In genomic region chr1:105923001-105923400, GRCm38 (mm10) we compare ENCODE assay signal across 9 mouse cellular contexts.
"Had no signal": no experiment of that assay in that cellular context is flagged by ENCODE, and none has a peak within 500 bp of the region (broad histone marks: within the 10 kb centered on the region; RNA-seq: fewer than 3 reads in every experiment).

No protein-coding gene starts in this region.

- H3K4me3 ChIP-seq: left cerebral cortex, adult 2 months; liver, embryonic 13.5 days had no signal

- DNase-seq: kidney, postnatal 10 days; kidney, postnatal 36 days; layer of hippocampus, postnatal 36 days; liver, embryonic 13.5 days; lung, adult 2 months; midbrain, embryonic 14.5 days; thymus, adult 18-20 months; thymus, postnatal 36 days had no signal

- H3K9me3 ChIP-seq: liver, embryonic 13.5 days had no signal

- H3K27me3 ChIP-seq: liver, embryonic 13.5 days had no signal

- H3K36me3 ChIP-seq: liver, embryonic 13.5 days had no signal
